ENCODE assay signal across 21 mouse cellular contexts in the genomic region with DNA sequence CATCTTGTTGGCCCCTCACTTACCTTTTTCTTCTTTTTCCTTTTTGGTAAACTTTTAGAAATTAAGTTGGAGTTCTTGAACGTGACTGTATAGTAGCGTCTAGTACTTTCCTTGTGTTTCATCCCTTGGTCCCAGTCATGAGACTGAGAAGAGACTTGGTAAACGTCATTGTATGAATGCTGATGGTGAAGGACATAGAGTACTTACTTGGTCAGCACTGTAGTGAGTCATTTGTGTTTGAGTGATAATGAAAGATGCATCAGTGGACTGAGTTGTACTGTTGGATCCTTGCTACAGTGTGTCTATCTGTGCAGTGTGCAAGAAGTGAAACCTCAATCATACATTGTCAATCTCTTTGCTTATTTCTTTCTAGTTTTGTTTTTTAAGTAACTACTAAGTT.
"Had no signal": no experiment of that assay in that cellular context is flagged by ENCODE, and none has a peak within 500 bp of the region (broad histone marks: within the 10 kb centered on the region; RNA-seq: fewer than 3 reads in every experiment).

No protein-coding gene starts in this region.

- ATAC-seq: inflammation-experienced regulatory T-cells, adult 6 months; lung, postnatal 0 days; midbrain, embryonic 15.5 days had no signal

- H3K9me3 ChIP-seq: kidney, embryonic 15.5 days; limb, embryonic 12.5 days; limb, embryonic 15.5 days; liver, embryonic 15.5 days; midbrain, embryonic 12.5 days; midbrain, embryonic 15.5 days; neural tube, embryonic 13.5 days had no signal

- H3K4me1 ChIP-seq: kidney, embryonic 15.5 days; limb, embryonic 12.5 days; limb, embryonic 15.5 days; midbrain, embryonic 12.5 days; midbrain, embryonic 15.5 days; neural tube, embryonic 13.5 days had no signal

- H3K4me3 ChIP-seq: kidney, embryonic 15.5 days; limb, embryonic 12.5 days; limb, embryonic 15.5 days; liver, embryonic 15.5 days; midbrain, embryonic 12.5 days; midbrain, embryonic 15.5 days; myocyte; neural tube, embryonic 13.5 days had no signal

- H3K27ac ChIP-seq: kidney, embryonic 15.5 days; limb, embryonic 12.5 days; limb, embryonic 15.5 days; liver, embryonic 15.5 days; macrophage; midbrain, embryonic 12.5 days; midbrain, embryonic 15.5 days; neural tube, embryonic 13.5 days had no signal

- DNase-seq: kidney, adult 11 months; kidney, adult 8-10 months; kidney, postnatal 10 days; kidney, postnatal 4 days; left cerebral cortex, postnatal 4 days; lung, embryonic 14.5 days; retina, postnatal 1 day; right cerebral cortex, postnatal 25 days; thymus, postnatal 25 days had no signal

- H3K4me2 ChIP-seq: kidney, embryonic 15.5 days; limb, embryonic 12.5 days; limb, embryonic 15.5 days; liver, embryonic 11.5 days; liver, embryonic 15.5 days; lung, embryonic 14.5 days; midbrain, embryonic 12.5 days; midbrain, embryonic 15.5 days; neural tube, embryonic 13.5 days had no signal

- H3K9ac ChIP-seq: kidney, embryonic 15.5 days; limb, embryonic 12.5 days; limb, embryonic 15.5 days; liver, embryonic 15.5 days; lung, embryonic 14.5 days; midbrain, embryonic 12.5 days; midbrain, embryonic 15.5 days; neural tube, embryonic 13.5 days had no signal

- H3K36me3 ChIP-seq: kidney, embryonic 15.5 days; limb, embryonic 15.5 days; midbrain, embryonic 12.5 days; midbrain, embryonic 15.5 days; neural tube, embryonic 13.5 days had no signal

- H3K27me3 ChIP-seq: kidney, embryonic 15.5 days; limb, embryonic 12.5 days; limb, embryonic 15.5 days; liver, embryonic 15.5 days; midbrain, embryonic 12.5 days; midbrain, embryonic 15.5 days; neural tube, embryonic 13.5 days had no signal
